Mouse (Mus musculus) embryonic facial prominence, embryonic 12.5 days (tissue): ENCODE measurements around the gene Smim24. TPM values are rescaled to one million over a fixed set of nuclear protein-coding genes. Genes with fewer than 3 reads are reported as not detected.

Experiments used
- ATAC-seq: fragments of 200-750 bp; cut with Nextera tagmentation; 2 replicates; pipeline ENCODE4 v1.8.0; 2017; ENCODE audit not compliant: insufficient number of reproducible peaks, insufficient read depth, low FRiP score, low TSS enrichment
- H3K27ac ChIP-seq: fragments of 300-500 bp; sonication (generic); 2 replicates; pipeline ENCODE4 v1.5.1; 2016; ENCODE audit warnings: mild to moderate bottlenecking
- H3K27me3 ChIP-seq: fragments of 300-500 bp; sonication (generic); 2 replicates; pipeline ENCODE4 v1.6.1; 2016; ENCODE audit warnings: mild to moderate bottlenecking, moderate library complexity
- H3K36me3 ChIP-seq: fragments of 300-500 bp; sonication (generic); 2 replicates; pipeline ENCODE4 v1.6.1; 2016; ENCODE audit warnings: mild to moderate bottlenecking
- H3K4me1 ChIP-seq: fragments of 300-500 bp; sonication (generic); 2 replicates; pipeline ENCODE4 v1.6.1; 2016
- H3K4me2 ChIP-seq: fragments of 300-500 bp; sonication (generic); replicated peaks from 2 replicates; pipeline ENCODE4 v1.6.1; 2016; ENCODE audit warnings: mild to moderate bottlenecking, moderate library complexity
- H3K4me3 ChIP-seq: fragments of 300-500 bp; sonication (generic); 2 replicates; pipeline ENCODE4 v1.5.1; 2016; ENCODE audit warnings: mild to moderate bottlenecking
- H3K9ac ChIP-seq: fragments of 300-500 bp; sonication (generic); 2 replicates; pipeline ENCODE4 v1.6.1; 2016; ENCODE audit warnings: mild to moderate bottlenecking, moderate library complexity
- H3K9me3 ChIP-seq: fragments of 300-500 bp; sonication (generic); 2 replicates; pipeline ENCODE4 v1.6.1; 2016; ENCODE audit warnings: mild to moderate bottlenecking, moderate library complexity
- WGBS: fragments of 180-500 bp; shearing (Covaris S2); methylation state at CpG from one replicate; pipeline ENCODE4 v1.1.7; 2016; 5-methylcytosine and 5-hydroxymethylcytosine counted together
- polyA plus RNA-seq: library from polyadenylated mRNA; unstranded; fragments of >200 nt; fragmentation: Nextera tagmentation; extraction: Ambion mirVana; gene quantifications from 2 replicates; pipeline ENCODE4 v1.2.1, GENCODE M21; 2016

The Smim24 gene
- polyA plus RNA-seq, 1 experiment from 2014 or later: 3.4 TPM

DNA sequence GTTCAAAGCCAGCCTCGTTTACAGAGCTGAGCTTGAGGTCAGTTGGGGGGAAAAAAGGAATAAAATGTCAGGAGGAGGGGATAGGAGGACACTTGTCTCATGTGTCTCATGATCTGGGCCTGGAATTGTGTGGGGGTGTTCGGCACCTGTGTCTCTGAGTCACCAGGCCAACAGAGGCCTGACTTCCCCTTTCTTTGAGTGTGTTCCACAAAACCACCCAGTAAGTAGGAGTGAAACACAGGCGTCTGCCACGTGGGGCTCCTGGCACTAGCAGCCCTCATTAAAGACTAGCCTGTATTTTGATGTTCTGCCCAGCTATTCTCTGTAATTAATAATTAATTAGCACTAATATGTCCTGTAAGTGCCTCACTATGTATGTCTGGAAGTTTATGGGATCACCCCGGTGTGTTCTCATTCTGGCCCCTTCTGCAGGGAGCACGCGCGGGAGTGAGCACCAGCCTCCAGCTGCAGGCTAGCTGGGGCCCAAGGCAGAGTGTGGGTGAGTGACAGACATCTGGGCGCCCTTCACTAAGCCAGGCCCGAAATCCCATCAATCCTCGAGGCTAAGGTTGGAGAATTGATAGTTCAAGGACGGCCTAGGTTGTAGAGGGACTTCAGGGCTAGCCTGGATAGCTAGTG, 36.4 kb upstream of the Smim24 start:
- Histone ChIP-seq H3K27ac (no peak overlapping the region), H3K4me2 (peak overlapping the region; percentile 98; the same call in 1 of the 2 replicates), H3K4me1 (peaks cover 23% of the 10 kb centered on the region), H3K36me3 (peaks cover 6% of the 10 kb centered on the region; the same call in 1 of the 2 replicates), H3K27me3 (no peaks in the 10 kb centered on the region), H3K9ac (no peak overlapping the region), H3K9me3 (no peaks in the 10 kb centered on the region), H3K4me3 (no peak overlapping the region; the same call in 1 of the 2 replicates)
- no peak for ATAC-seq
- 59% methylated on average over 12 of the region's 12 CpGs for WGBS

DNA sequence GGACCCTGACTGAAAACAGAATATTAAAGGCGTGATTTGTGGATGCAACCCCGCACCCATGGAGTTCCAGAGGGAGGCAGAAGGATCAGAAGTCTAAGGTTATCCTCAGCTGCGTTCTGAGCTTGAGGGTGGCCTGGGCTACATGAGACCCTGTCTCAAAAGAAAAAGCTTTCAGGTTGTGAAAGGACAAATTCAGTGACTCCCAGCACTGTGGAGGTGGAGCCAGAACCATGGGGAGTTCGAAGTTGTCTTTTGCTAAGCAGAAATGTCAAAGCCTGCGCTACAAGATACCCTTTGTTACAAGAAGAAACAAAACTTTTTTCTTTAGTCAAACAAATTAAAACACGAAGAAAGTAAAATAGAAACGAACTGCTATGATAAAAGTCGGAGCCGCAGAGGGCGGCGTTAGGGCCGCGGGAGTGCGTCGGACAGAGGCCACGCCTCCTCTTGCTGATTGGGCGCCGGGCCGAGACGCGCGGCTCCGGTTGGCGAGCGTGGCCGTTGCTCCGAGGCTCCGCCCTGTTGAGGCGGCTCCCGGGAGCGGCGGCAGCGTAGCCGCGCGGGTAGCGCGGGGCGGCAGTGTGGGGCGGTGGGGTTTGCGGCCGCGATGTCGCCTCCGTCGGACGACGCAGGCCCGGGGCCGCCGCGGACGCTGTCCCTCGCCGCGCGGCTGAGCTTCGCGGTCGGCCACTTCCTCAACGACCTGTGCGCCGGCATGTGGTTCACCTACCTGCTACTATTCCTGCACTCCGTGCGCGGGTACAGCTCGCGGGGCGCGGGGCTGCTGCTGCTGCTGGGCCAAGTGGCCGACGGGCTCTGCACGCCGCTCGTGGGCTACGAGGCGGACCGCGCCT, 35.6 kb upstream of the Smim24 start, which contains the start of gene Mfsd12:
Gene Mfsd12 (plus strand): TSS at position 501 of the 854 bp plus-strand sequence.
- no peak within 1 kb of the TSS for H3K27ac ChIP-seq
- H3K27me3 ChIP-seq: no peaks in the 10 kb centered on the region
- peaks cover 6% of the 10 kb centered on the region; the same call in 1 of the 2 replicates for H3K36me3 ChIP-seq
- H3K9ac ChIP-seq: peak within 1 kb of the TSS; percentile 75
- H3K9me3 ChIP-seq: no peaks in the 10 kb centered on the region
- peak; percentile 83 for ATAC-seq
- H3K4me3 ChIP-seq: peak within 1 kb of the TSS; percentile 74
- 3% methylated on average over 72 of the region's 79 CpGs for WGBS
- peaks cover 23% of the 10 kb centered on the region for H3K4me1 ChIP-seq
- peak within 1 kb of the TSS; percentile 98 for H3K4me2 ChIP-seq

DNA sequence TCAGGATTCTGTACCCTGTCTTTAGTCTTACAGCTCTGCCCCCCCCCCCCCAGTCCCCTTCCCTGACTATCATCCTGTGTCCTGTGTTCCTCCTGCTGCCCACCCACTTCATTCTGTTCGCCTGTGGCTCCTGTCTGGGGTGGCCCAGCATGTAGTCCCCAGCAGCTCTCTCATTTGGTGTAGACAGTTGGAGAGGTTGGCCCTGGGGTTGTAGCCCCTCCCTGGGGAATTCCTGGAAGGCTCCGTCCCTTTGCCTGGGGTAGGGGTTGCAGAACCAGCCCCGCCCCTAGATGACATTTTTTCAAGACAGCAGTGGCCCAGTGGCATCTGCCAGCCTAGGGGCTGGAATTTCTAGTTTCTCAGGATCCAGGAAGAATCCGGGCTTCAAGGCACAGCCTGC, 34.6 kb upstream of the Smim24 start:
- Histone ChIP-seq H3K4me3 (peak overlapping the region; percentile 74), H3K27me3 (peaks cover 6% of the 10 kb centered on the region)
- WGBS: 24% methylated on average over 4 of the region's 4 CpGs

DNA sequence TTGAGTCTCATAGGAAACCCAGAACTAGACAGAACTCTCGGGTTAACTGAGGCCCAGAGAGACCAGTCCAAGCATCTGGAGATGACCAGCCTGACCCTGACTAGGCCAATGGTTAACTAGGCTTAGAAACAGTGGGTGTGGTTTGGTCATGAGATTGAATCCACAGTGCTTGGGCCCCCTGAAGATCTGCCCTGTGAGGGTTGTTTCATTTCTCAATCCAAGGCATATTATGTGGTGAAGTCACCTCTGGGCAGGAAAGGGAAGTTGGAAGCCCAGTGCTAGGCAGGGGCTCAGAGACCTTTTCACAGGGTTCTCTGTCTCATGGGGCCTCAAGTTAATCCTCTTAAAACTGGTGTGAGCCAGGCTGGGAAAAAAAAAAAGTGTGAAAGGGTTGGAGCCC, 34.0 kb upstream of the Smim24 start:
- 63% methylated on average over 1 of the region's 1 CpGs for WGBS
- H3K9me3 ChIP-seq: no peaks in the 10 kb centered on the region
- no peak overlapping the region for H3K27ac ChIP-seq
- peaks cover 12% of the 10 kb centered on the region for H3K27me3 ChIP-seq
- ATAC-seq: no peak
- H3K4me2 ChIP-seq: peak overlapping the region; percentile 98
- no peak overlapping the region for H3K4me3 ChIP-seq
- H3K36me3 ChIP-seq: peaks cover 6% of the 10 kb centered on the region; the same call in 1 of the 2 replicates
- H3K9ac ChIP-seq: no peak overlapping the region
- peaks cover 32% of the 10 kb centered on the region for H3K4me1 ChIP-seq

More for the DNA sequence above, 34.6 kb upstream of the Smim24 start:
- Histone ChIP-seq H3K27ac (no peak overlapping the region), H3K36me3 (peaks cover 6% of the 10 kb centered on the region; the same call in 1 of the 2 replicates), H3K9ac (peak overlapping the region; percentile 75), H3K9me3 (no peaks in the 10 kb centered on the region), H3K4me1 (peaks cover 25% of the 10 kb centered on the region), H3K4me2 (peak overlapping the region; percentile 98)
- ATAC-seq: no peak; the same call in 1 of the 2 replicates

DNA sequence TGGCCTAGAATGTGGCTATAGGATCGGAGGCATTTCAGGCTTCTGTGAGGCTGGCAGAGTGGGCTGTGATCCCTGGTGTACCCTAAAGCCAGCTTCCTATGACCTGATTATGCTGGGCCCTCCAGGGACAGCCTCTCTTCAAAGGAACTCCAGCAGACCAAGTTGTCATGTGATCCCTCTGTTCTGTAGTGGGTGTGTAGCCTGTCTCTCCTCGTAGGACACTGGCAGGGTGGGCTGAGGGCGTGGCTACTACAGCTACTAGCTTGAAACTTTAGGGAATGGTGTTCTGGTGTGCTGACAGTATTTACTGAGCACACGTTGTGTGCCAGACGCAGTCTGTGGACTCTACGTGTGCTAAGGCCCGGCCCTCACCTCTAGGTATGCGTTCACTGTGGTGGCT, 32.1 kb upstream of the Smim24 start:
- ATAC-seq: no peak
- no peak overlapping the region for H3K9ac ChIP-seq
- peaks cover 30% of the 10 kb centered on the region for H3K27me3 ChIP-seq
- H3K4me1 ChIP-seq: peaks cover 45% of the 10 kb centered on the region
- H3K36me3 ChIP-seq: peaks cover 7% of the 10 kb centered on the region; the same call in 1 of the 2 replicates
- H3K27ac ChIP-seq: no peak overlapping the region
- H3K9me3 ChIP-seq: no peaks in the 10 kb centered on the region
- 65% methylated on average over 8 of the region's 8 CpGs for WGBS
- H3K4me3 ChIP-seq: no peak overlapping the region
- no peak overlapping the region for H3K4me2 ChIP-seq

- Histone ChIP-seq H3K9ac (no peak overlapping the region), H3K9me3 (no peaks in the 10 kb centered on the region), H3K27me3 (peaks cover 35% of the 10 kb centered on the region), H3K4me3 (no peak overlapping the region), H3K4me1 (peaks cover 45% of the 10 kb centered on the region), H3K4me2 (no peak overlapping the region), H3K36me3 (peaks cover 24% of the 10 kb centered on the region), H3K27ac (no peak overlapping the region)
- no peak for ATAC-seq
- WGBS: 74% methylated on average over 12 of the region's 12 CpGs
Observed at GRCm38 (mm10) chr10:81362336-81362949, 30.4 kb upstream of the Smim24 start.

DNA sequence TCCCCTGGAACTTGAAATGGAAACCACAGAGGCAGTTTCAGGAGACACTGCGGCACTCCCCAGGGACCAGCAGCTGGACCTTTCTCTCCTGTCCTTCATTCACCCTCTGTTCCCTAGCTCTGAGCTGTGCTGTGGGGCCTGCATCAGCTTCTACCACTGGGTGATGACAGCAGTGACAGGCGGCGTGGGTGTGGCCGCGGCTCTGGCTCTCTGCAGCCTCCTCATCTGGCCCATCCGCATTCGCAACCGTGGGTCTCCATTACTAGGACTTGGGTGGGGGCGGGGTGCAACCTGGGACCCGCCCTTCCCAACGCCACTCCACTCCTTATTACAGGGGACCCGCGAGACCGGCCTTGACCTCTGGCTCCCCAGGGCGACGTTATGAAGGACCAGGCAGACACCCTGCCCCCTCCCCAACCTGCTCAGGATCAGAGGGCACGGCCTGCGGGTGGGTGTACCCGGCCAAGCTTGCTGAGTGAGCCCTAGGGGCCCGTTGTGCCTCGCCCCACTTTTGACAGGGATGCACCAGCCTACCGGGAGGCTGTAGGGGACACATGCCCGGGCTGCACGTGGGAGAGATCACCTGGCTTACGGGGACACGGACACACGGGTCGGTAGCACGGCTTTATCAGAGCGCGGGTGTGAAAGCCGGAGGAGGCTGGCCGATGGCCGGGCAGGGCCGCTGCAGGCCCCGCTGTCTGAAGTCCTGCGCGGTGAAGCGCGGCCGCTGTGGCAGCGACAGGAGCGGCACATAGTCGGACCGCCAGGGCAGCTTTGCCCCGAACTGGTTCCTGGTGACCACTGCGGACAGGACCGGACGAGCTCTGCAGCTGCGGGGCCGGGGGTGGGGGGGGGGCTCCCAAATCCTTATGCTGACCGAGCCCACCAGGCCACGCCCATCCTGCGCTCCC, 29.2 kb upstream of the Smim24 start:
- Histone ChIP-seq H3K4me2 (peak overlapping the region; percentile 49), H3K27me3 (peaks cover 35% of the 10 kb centered on the region), H3K4me1 (peaks cover 36% of the 10 kb centered on the region), H3K36me3 (peaks cover 37% of the 10 kb centered on the region), H3K9ac (peak overlapping the region; percentile 49), H3K27ac (no peak overlapping the region), H3K4me3 (peak overlapping the region; percentile 25), H3K9me3 (no peaks in the 10 kb centered on the region)
- 10% methylated on average over 51 of the region's 54 CpGs for WGBS
- no peak for ATAC-seq

GRCm38 (mm10) chr10:81364666-81365065, 28.2 kb upstream of the Smim24 start:
- Histone ChIP-seq H3K4me2 (peak overlapping the region; percentile 49), H3K4me3 (peak overlapping the region; percentile 25), H3K27me3 (peaks cover 35% of the 10 kb centered on the region), H3K9ac (peak overlapping the region; percentile 49; the same call in 1 of the 2 replicates), H3K9me3 (no peaks in the 10 kb centered on the region), H3K36me3 (peaks cover 46% of the 10 kb centered on the region), H3K4me1 (peaks cover 33% of the 10 kb centered on the region), H3K27ac (no peak overlapping the region)
- 12% methylated on average over 28 of the region's 28 CpGs for WGBS
- no peak for ATAC-seq

GRCm38 (mm10) chr10:81365073-81365472, 27.8 kb upstream of the Smim24 start:
- Histone ChIP-seq H3K27me3 (peaks cover 35% of the 10 kb centered on the region), H3K27ac (no peak overlapping the region), H3K4me2 (peak overlapping the region; percentile 49; the same call in 1 of the 2 replicates), H3K4me1 (peaks cover 30% of the 10 kb centered on the region), H3K9me3 (no peaks in the 10 kb centered on the region), H3K9ac (no peak overlapping the region), H3K36me3 (peaks cover 50% of the 10 kb centered on the region), H3K4me3 (peak overlapping the region; percentile 25)
- no peak for ATAC-seq
- 41% methylated on average over 4 of the region's 4 CpGs for WGBS

- Histone ChIP-seq H3K27me3 (peaks cover 35% of the 10 kb centered on the region), H3K9ac (0 out of 2 replicates have a peak within 1 kb of the TSS, but pooled peaks have one; percentile 49), H3K4me1 (peaks cover 26% of the 10 kb centered on the region), H3K4me2 (peak within 1 kb of the TSS; percentile 49), H3K9me3 (no peaks in the 10 kb centered on the region), H3K4me3 (peak within 1 kb of the TSS; percentile 25), H3K27ac (no peak within 1 kb of the TSS), H3K36me3 (peaks cover 57% of the 10 kb centered on the region)
- no peak for ATAC-seq
- WGBS: 27% methylated on average over 10 of the region's 12 CpGs
Observed at GRCm38 (mm10) chr10:81365672-81366476, 27.0 kb upstream of the Smim24 start, which contains the start of gene 4930404N11Rik. Gene 4930404N11Rik (minus strand): TSS chr10:81365816.
